Mouse (Mus musculus) liver, adult 2 months (tissue): ENCODE results near the gene Sp2.

Source experiments
- CTCF ChIP-seq: fragments of 200-500 bp; IDR thresholded peaks from 2 replicates; pipeline ENCODE4 v1.5.1; 2011; ENCODE audit warnings: low read depth, low read length, control low read depth
- POLR2A ChIP-seq: fragments of 200-500 bp; IDR thresholded peaks from 2 replicates; pipeline ENCODE4 v1.6.1; 2011; ENCODE audit warnings: low read length, control low read depth; ENCODE audit not compliant: insufficient read depth; ENCODE audit errors: extremely low read depth

DNA sequence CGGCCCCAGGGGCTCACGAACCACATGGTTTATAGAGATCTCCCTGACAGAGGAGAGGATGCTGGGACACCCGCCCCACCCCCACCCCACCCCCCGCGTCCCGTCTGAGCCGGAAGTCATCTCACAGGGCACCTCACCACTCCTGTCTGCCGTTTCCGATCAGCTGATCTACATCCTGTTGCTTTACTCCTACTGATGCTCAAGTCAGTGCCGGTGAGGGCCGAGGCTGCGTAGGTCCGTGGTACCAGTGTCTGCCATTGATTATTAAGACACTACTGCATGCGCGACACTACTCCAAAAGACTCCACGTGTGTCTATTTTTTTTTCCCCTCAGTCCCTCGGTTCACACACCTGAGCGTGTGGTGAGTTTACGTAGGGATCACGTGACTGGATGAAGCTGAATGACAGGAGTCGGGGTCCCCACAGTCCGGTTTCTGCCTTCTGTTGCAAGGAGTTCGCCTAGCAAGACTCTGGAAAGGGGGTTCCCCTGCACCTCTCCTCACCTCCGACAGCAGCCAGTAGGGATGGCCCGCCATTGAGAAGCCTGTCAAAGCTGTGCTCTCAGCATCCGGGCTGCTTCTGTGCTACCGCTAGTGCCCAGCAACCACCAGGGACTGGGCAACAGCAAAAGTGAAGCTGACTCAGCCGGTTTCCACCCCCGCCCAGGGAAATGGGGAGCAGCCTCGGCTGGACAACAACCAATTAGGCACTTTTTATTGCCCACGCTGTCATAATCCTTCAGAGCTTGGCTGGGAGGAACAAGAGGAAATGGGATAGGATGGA is 5.3 kb upstream of the Sp2 start:
- no peak for TF ChIP-seq CTCF
- no peak for TF ChIP-seq POLR2A
